Mouse (Mus musculus) ES-E14 (cell line): ENCODE measurements around the gene Ptpn13. TPM values are rescaled to one million over a fixed set of nuclear protein-coding genes. Genes with fewer than 3 reads are reported as not detected.

Source experiments
- DNase-seq: peaks from one replicate; pipeline ENCODE4 v3.0.0-alpha.2; 2013; ENCODE audit warnings: low read depth, low spot score
- H3K27ac ChIP-seq: 2 replicates; pipeline ENCODE4 v1.5.1; 2012; ENCODE audit warnings: low read depth, mild to moderate bottlenecking, low read length, moderate library complexity, mixed read lengths; ENCODE audit not compliant: poor library complexity, insufficient read depth, severe bottlenecking
- H3K36me3 ChIP-seq: 2 replicates; pipeline ENCODE4 v1.6.1; 2012; ENCODE audit warnings: mild to moderate bottlenecking, low read length, moderate library complexity, mixed read lengths; ENCODE audit not compliant: control insufficient read depth, poor library complexity, insufficient read depth, severe bottlenecking
- H3K4me1 ChIP-seq, 2 experiments: fragments of 150-350 bp in 1 of 2; sonication (generic) in 1 of 2; 2 replicates each; pipeline ENCODE4 v1.6.1; 2012; ENCODE audit warnings: low read length in 2 of 2, mild to moderate bottlenecking in 1 of 2, mixed read lengths in 1 of 2; ENCODE audit not compliant: control insufficient read depth in 2 of 2, insufficient read depth in 2 of 2, poor library complexity in 1 of 2
- H3K4me3 ChIP-seq, 2 experiments: fragments of 150-350 bp in 1 of 2; sonication (generic) in 1 of 2; 2 replicates each; pipeline ENCODE4 v1.5.1; 2012; ENCODE audit warnings: low read length in 2 of 2, low read depth in 1 of 2, mild to moderate bottlenecking in 1 of 2, mixed read lengths in 1 of 2; ENCODE audit not compliant: insufficient read depth in 1 of 2, poor library complexity in 1 of 2, severe bottlenecking in 1 of 2
- H3K9ac ChIP-seq: 2 replicates; pipeline ENCODE4 v1.6.1; 2012; ENCODE audit warnings: low read depth, mild to moderate bottlenecking, low read length, mixed read lengths; ENCODE audit not compliant: poor library complexity, insufficient read depth, severe bottlenecking
- H3K9me3 ChIP-seq: fragments of 150-350 bp; sonication (generic); 2 replicates; pipeline ENCODE4 v1.6.1; 2012; ENCODE audit warnings: low read depth, mild to moderate bottlenecking, low read length; ENCODE audit not compliant: control insufficient read depth, insufficient read depth
- CHD2 ChIP-seq: IDR thresholded peaks from 2 replicates; pipeline ENCODE4 v1.6.1; 2014; ENCODE audit warnings: mild to moderate bottlenecking, low read depth, low read length, inconsistent platforms
- HCFC1 ChIP-seq: IDR thresholded peaks from 2 replicates; pipeline ENCODE4 v1.6.1; 2012; ENCODE audit warnings: low read length, inconsistent platforms, borderline replicate concordance; ENCODE audit not compliant: insufficient read depth
- MAFK ChIP-seq: IDR thresholded peaks from 2 replicates; pipeline ENCODE4 v1.6.1; 2014; ENCODE audit warnings: mild to moderate bottlenecking, low read depth, low read length, inconsistent platforms; ENCODE audit not compliant: insufficient read depth
- ZC3H11A ChIP-seq: IDR thresholded peaks from 2 replicates; pipeline ENCODE4 v1.6.1; 2012; ENCODE audit warnings: low read depth, mild to moderate bottlenecking, inconsistent platforms, low read length, borderline replicate concordance
- ZNF384 ChIP-seq: IDR thresholded peaks from 2 replicates; pipeline ENCODE4 v1.6.1; 2012; ENCODE audit warnings: low read depth, low read length, inconsistent platforms
- in situ Hi-C, 2 experiments: fragments of 600-800 bp; cut with MboI; formaldehyde crosslinking; loops; one replicate each; pipeline ENCODE4 v1.15.1; 2025; ENCODE audit warnings: low sequenced_read_pairs in 2 of 2, inconsistent platforms in 1 of 2; ENCODE audit not compliant: unreplicated experiment in 2 of 2
- total RNA-seq: library from RNA; depleted of rRNA; stranded (reverse); fragments of 300-350 nt; gene quantifications from 2 replicates; pipeline ENCODE4 v1.2.3, GENCODE M21; 2012

Ptpn13 gene
- total RNA-seq, 1 experiment = 12.6 TPM

DNA sequence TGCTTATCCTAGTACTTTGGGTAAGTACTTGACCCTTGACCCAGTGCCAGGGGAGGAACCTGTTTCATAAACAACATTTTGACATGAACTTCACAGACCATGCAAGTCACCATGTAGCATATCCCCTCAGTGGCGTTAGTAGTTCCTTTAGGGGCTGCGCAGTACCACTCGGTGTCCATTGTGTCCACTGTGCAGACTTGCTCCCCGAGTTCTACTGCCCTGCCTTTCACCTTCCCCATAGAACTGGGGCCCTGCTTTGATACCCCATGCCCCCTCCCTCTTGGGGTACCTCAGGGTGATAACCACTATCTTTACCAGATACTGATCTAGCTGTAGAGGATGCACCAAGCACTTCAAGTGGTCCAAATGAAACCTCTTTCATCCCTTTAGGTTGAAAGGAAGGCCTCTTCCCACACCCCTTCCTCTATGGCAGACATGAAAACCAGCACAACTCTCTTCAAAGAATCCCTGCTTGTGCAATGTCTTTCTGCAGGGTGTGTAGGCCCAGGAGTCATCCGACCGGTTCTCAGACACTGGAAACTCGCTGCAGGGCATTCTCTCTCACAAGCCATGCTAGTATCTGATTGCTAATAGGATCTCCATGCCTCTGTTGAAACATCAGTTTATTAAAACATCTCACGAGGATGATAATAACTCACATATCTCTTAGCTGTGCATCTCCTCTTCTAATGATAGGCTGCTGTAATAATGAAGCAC, 34.1 kb downstream of the Ptpn13 start:
- Histone ChIP-seq H3K4me1 (no peaks in the 10 kb centered on the region), H3K27ac (no peak overlapping the region), H3K9me3 (no peaks in the 10 kb centered on the region), H3K4me3 (no peak overlapping the region), H3K9ac (no peak overlapping the region), H3K36me3 (no peaks in the 10 kb centered on the region)
- no peak for TF ChIP-seq HCFC1
- no peak for TF ChIP-seq ZNF384
- TF ChIP-seq ZC3H11A = no peak
- TF ChIP-seq CHD2 = no peak
- no peak for TF ChIP-seq MAFK
- in situ Hi-C loops = no loop called here
- DNase-seq = no peak

DNA sequence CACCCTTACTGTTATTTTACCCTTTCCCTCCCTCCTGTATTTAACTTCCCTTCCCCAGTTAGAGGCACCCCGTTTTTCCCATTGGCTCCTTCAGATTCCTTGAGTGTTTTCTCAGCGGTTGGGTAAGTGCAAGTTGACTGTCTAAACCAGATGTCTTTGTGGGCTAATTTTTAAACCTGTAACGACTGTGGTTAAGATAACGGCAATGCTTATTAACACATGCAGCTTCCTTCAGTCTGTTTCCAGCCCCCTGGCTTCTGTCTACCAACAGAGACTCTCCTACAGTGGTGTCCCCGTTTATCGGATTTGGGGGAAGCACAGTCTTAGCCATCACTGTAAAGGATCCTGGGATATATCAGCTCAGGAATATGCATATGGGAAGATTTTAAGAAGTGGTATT, 35.9 kb downstream of the Ptpn13 start:
- no peak for DNase-seq
- no peak overlapping the region for H3K9ac ChIP-seq
- H3K4me1 ChIP-seq = no peaks in the 10 kb centered on the region
- in situ Hi-C loops = no loop called here
- H3K4me3 ChIP-seq = no peak overlapping the region
- TF ChIP-seq MAFK (no peak), ZC3H11A (no peak), ZNF384 (no peak), HCFC1 (no peak), CHD2 (no peak)
- H3K36me3 ChIP-seq = no peaks in the 10 kb centered on the region
- H3K27ac ChIP-seq = no peak overlapping the region
- H3K9me3 ChIP-seq = no peaks in the 10 kb centered on the region

DNA sequence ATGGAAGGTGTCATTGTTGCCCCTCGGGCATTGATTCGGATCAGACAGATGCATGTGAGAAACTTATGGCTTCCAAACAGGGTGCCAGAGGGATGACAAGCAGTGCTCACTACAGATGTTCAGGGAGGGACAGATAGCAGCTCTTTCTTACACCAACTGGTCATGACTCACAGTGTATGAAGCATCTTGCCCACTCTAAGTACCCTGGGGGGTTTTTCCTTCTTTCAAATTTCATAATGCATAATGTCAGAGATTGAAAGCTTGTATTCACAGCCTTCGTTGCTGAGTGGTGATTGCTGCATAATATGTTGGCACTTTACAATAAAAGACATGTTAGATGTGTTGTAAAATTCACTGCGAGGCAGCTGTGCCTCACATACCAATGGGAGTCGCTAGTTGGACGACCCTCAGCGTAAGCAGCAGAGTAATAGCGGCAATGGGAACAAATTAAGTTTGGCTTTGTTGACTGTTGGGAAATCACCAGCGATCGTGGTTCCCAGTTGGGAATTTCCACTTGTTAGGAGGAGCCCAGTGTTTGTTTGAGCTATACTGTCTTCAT, 38.7 kb downstream of the Ptpn13 start:
- Histone ChIP-seq H3K27ac (no peak overlapping the region), H3K9ac (no peak overlapping the region), H3K36me3 (no peaks in the 10 kb centered on the region), H3K9me3 (no peaks in the 10 kb centered on the region), H3K4me3 (no peak overlapping the region), H3K4me1 (no peaks in the 10 kb centered on the region)
- TF ChIP-seq ZC3H11A (no peak), MAFK (no peak), CHD2 (no peak), HCFC1 (no peak), ZNF384 (no peak)
- no peak for DNase-seq
- in situ Hi-C loops = no loop called here

DNA sequence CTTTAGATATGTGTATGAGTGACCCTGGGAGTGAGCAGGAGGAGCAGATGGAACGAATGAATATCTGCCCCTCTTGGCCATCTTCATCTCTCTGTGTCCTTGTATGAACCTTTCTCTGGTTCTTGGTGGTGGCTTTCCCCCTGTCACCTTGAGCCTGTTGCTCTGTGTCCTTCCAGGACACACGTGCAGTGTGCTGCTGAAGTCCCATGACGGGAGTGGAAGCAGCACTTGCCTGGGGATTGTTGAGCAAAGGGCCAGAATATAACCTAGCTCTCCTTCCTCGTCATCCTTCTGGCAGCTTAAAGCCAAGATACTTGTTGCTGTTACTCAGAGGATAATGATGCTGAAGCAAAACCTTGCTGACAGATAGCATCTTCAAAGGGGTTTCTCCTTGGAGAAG, 39.3 kb downstream of the Ptpn13 start:
- no peak for DNase-seq
- in situ Hi-C loops = no loop called here
- no peaks in the 10 kb centered on the region for H3K9me3 ChIP-seq
- no peaks in the 10 kb centered on the region for H3K36me3 ChIP-seq
- no peaks in the 10 kb centered on the region for H3K4me1 ChIP-seq
- H3K4me3 ChIP-seq = no peak overlapping the region
- TF ChIP-seq ZC3H11A (no peak), CHD2 (no peak), ZNF384 (no peak), HCFC1 (no peak), MAFK (no peak)
- no peak overlapping the region for H3K9ac ChIP-seq
- no peak overlapping the region for H3K27ac ChIP-seq
